In genomic region chr5:136198474-136199391, GRCm38 (mm10) we compare ENCODE assay signal across 8 mouse cellular contexts. TPM values are rescaled to one million over a fixed set of nuclear protein-coding genes. Genes with fewer than 3 reads are reported as not detected.
DNase-seq lines count a peak whose midpoint lies in the region; ATAC-seq and TF ChIP-seq lines count a peak whose summit lies in the region.

Gene Prkrip1 (minus strand): TSS chr5:136198963.

- DNase-seq in ES-E14 (ENCODE audit: low read depth, low spot score) = peak; percentile 91
- DNase-seq in cerebellum, adult 11-12 months = peak; percentile 91
- DNase-seq in heart, postnatal 25 days (ENCODE audit: low spot score) = peak; percentile 88
- peak; percentile 91 to 97 for DNase-seq in layer of hippocampus, adult 18-20 months (ENCODE audit: low spot score in 2 of 2)
- DNase-seq in lung, adult 2 months = peak; percentile 91
- DNase-seq in thymus, adult 18-20 months = peak; percentile 85 to 87

- H3K4me2 ChIP-seq in forebrain, embryonic 15.5 days (replicated peaks) = peak within 1 kb of the TSS; percentile 93

- intact Hi-C loops in heart, postnatal 25 days (cut with DNase I) = no loop called here

- peak within 1 kb of the TSS; percentile 66; the same call in 1 of the 2 replicates for H3K27ac ChIP-seq in ES-E14 (ENCODE audit: insufficient read depth, low read depth, low read length, poor library complexity, severe bottlenecking)
- H3K27ac ChIP-seq in forebrain, embryonic 15.5 days (replicated peaks) = peak within 1 kb of the TSS; percentile 92

- H3K36me3 ChIP-seq in ES-E14 (ENCODE audit: control insufficient read depth, insufficient read depth, low read length, poor library complexity, severe bottlenecking) = peaks cover 12% of the 10 kb centered on the region
- peaks cover 32% of the 10 kb centered on the region for H3K36me3 ChIP-seq in forebrain, embryonic 15.5 days

- WGBS in forebrain, embryonic 15.5 days = under 1% methylated on average over 62 of the region's 62 CpGs
- WGBS in lung, adult 2 months = 1% methylated on average over 62 of the region's 62 CpGs

- TF ChIP-seq POLR2A in lung, adult 2 months (IDR thresholded peaks at IDR 0.05; ENCODE audit: borderline replicate concordance, extremely low read depth, low read depth, low read length) = peak; percentile 68; the same call in 1 of the 2 replicates

- peak within 1 kb of the TSS; percentile 77 to 96 for H3K4me3 ChIP-seq in ES-E14 (ENCODE audit: insufficient read depth in 1 of 2, low read depth in 1 of 2, low read length in 2 of 2, poor library complexity in 1 of 2, severe bottlenecking in 1 of 2)
- H3K4me3 ChIP-seq in forebrain, embryonic 15.5 days = peak within 1 kb of the TSS; percentile 97
- H3K4me3 ChIP-seq in lung, adult 2 months (replicated peaks; ENCODE audit: extremely low read depth, low read depth, low read length) = peak within 1 kb of the TSS; percentile 90

- no peaks in the 10 kb centered on the region for H3K9me3 ChIP-seq in ES-E14 (ENCODE audit: control insufficient read depth, insufficient read depth, low read depth, low read length)
- H3K9me3 ChIP-seq in forebrain, embryonic 15.5 days = no peaks in the 10 kb centered on the region

- H3K27me3 ChIP-seq in forebrain, embryonic 15.5 days = no peaks in the 10 kb centered on the region

- TF ChIP-seq CTCF in lung, adult 2 months (IDR thresholded peaks at IDR 0.05; ENCODE audit: insufficient read depth, low read length) = no peak

- H3K4me1 ChIP-seq in ES-E14 (ENCODE audit: control insufficient read depth in 2 of 2, insufficient read depth in 2 of 2, low read length in 2 of 2, poor library complexity in 1 of 2) = peaks cover 0 to 2% of the 10 kb centered on the region in 2 experiments; a peak in 2 of 4 replicates
- H3K4me1 ChIP-seq in forebrain, embryonic 15.5 days = peaks cover 13% of the 10 kb centered on the region
- peaks cover 8% of the 10 kb centered on the region; the same call in 1 of the 2 replicates for H3K4me1 ChIP-seq in lung, adult 2 months (ENCODE audit: control insufficient read depth, insufficient read depth, low read length)

- peak within 1 kb of the TSS; percentile 95 for H3K9ac ChIP-seq in ES-E14 (ENCODE audit: insufficient read depth, low read depth, low read length, poor library complexity, severe bottlenecking)
- peak within 1 kb of the TSS; percentile 83 for H3K9ac ChIP-seq in forebrain, embryonic 15.5 days (replicated peaks)

- peak; percentile 87 for ATAC-seq in forebrain, embryonic 15.5 days (replicated peaks)
- peak; percentile 89 for ATAC-seq in neutrophil, adult 5-6 weeks (ENCODE audit: extremely low read depth, insufficient number of reproducible peaks, low FRiP score, poor library complexity, severe bottlenecking)

- in situ Hi-C loops in ES-E14 (cut with MboI; ENCODE audit: low sequenced_read_pairs in 2 of 2, unreplicated experiment in 2 of 2) = loop anchor here in 1 of 2 experiments (5.0 kb wide), 1 partner anchor 54 kb away; no protein-coding TSS in a partner anchor

TF ChIP-seq in ES-E14, 5 proteins besides CTCF, POLR2A, EP300 and RAD21:
- TF ChIP-seq MAFK (IDR thresholded peaks at IDR 0.05; ENCODE audit: insufficient read depth, low read depth, low read length) = no peak
- TF ChIP-seq HCFC1 (IDR thresholded peaks at IDR 0.05; ENCODE audit: borderline replicate concordance, insufficient read depth, low read length) = peak; percentile 79; the same call in 1 of the 2 replicates
TF ChIP-seq in ES-E14: peak in this region for 1.

RNA-seq across cellular contexts. Expression of gene Prkrip1, which starts in this region (rescaled TPM):
- total RNA-seq in ES-E14 (2012; rRNA removed) = 39.1 and 52.8 TPM in 2 replicates
- polyA plus RNA-seq in forebrain, embryonic 15.5 days (2015; fragmentation: Nextera tagmentation; extraction: Ambion mirVana) = 58.5 and 65.9 TPM in 2 replicates
- total RNA-seq in heart, postnatal 25 days (2021) = 10 to 100 TPM; 17.3 to 20.9 TPM
- total RNA-seq in layer of hippocampus, adult 18-20 months (2021) = 10 to 100 TPM; 38.4 to 45.9 TPM
- polyA plus RNA-seq in lung, adult 2 months (2012; rRNA removed) = 8.9 and 11.0 TPM in 2 replicates
- total RNA-seq in neutrophil, adult 5-6 weeks (2017) = 25.3 and 29.0 TPM in 2 replicates

Comparison
In these comparisons a context has a peak if more than half of its experiments do, and no peak if none do; other contexts are left out.
1. Peak in every context shown above with its lines: DNase-seq, ATAC-seq, H3K4me3 ChIP-seq and H3K27ac ChIP-seq.